Mouse (Mus musculus): Measurements from ENCODE around the gene Col4a6. TPM values are rescaled to one million over a fixed set of nuclear protein-coding genes. Genes with fewer than 3 reads are reported as not detected.

The Col4a6 gene
- polyA plus RNA-seq, 1 experiment from 2014 or later = 2.6 TPM

DNA sequence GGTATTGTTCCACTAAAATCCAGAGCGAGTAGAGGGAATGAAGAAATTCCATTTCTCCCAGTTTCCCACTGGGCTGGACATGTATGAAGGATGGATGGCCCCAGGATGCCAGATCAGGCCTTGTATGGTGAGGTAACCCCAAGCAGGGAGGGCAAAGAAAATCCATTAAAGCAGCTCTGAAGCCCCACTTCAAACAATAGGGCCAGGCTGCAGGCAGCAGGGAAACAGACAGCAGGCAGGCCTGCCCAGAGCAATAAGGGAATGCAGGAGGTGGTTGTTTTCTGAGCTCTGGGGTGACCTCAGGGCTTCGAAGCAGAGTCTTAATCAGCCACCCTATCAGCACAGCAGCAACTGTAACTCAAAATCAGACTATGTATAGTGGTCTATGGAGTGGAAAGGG lies 89.2 kb downstream of the Col4a6 start:
- 26% methylated on average over 2 of the region's 2 CpGs for WGBS
- Histone ChIP-seq H3K9me3 (no peaks in the 10 kb centered on the region), H3K4me2 (replicated peaks) (no peak overlapping the region), H3K4me3 (replicated peaks) (no peak overlapping the region), H3K27ac (no peak overlapping the region; the same call in 1 of the 2 replicates), H3K9ac (replicated peaks) (no peak overlapping the region), H3K4me1 (replicated peaks) (no peaks in the 10 kb centered on the region), H3K36me3 (no peaks in the 10 kb centered on the region), H3K27me3 (peaks cover 53% of the 10 kb centered on the region; the same call in 1 of the 2 replicates)
- peak; percentile 69 for ATAC-seq

DNA sequence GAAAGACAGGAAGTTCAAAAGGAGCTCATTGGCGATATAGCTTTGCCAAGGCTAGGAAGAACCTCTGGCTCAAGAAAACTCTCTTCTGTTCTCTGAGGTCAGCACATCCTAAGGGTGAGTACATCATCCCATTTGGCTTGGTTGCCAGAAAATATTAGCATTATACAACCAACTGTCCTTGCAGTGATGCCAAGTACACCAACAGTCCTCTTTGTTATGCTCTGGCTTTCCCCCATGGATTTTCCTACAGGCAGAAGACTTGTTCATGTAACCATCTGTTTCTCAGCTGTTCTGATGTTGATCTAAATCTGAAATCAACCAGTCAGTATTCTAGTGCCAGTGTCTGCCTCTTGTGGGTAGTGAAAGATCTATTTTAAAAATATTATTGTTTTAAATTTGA lies 103.6 kb downstream of the Col4a6 start:
- H3K9me3 ChIP-seq = no peaks in the 10 kb centered on the region
- no peak for ATAC-seq
- WGBS = 83% methylated on average over 1 of the region's 1 CpGs
- no peak overlapping the region for H3K4me2 ChIP-seq (replicated peaks)
- no peak overlapping the region for H3K27ac ChIP-seq
- no peak overlapping the region for H3K4me3 ChIP-seq (replicated peaks)
- H3K4me1 ChIP-seq (replicated peaks) = no peaks in the 10 kb centered on the region
- H3K27me3 ChIP-seq = peaks cover 22% of the 10 kb centered on the region; the same call in 1 of the 2 replicates
- H3K36me3 ChIP-seq = no peaks in the 10 kb centered on the region
- no peak overlapping the region for H3K9ac ChIP-seq (replicated peaks)

DNA sequence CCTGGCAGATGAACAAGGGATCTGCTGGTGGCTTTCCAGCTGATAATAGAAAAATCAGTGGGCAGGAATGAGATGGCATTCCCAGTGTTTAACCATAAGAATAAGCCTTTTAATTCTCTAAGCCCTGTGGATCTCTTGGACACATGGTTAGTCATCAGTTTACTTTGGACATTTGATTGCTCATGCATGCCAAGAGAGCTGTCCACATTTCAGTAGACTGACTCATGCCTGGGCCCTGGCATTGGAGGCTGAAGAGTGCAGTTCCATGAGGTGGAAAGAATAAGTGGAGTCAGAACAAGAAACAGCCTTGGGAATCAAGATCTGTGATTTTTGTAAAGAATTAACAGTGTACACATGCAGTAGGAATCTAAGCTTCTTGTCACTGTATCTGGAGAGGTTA lies 110.5 kb downstream of the Col4a6 start:
- ATAC-seq = no peak
- Histone ChIP-seq H3K27me3 (peaks cover 7% of the 10 kb centered on the region; the same call in 1 of the 2 replicates), H3K4me3 (replicated peaks) (no peak overlapping the region), H3K9ac (replicated peaks) (no peak overlapping the region), H3K27ac (no peak overlapping the region), H3K36me3 (no peaks in the 10 kb centered on the region), H3K4me2 (replicated peaks) (no peak overlapping the region), H3K4me1 (replicated peaks) (no peaks in the 10 kb centered on the region), H3K9me3 (no peaks in the 10 kb centered on the region)

DNA sequence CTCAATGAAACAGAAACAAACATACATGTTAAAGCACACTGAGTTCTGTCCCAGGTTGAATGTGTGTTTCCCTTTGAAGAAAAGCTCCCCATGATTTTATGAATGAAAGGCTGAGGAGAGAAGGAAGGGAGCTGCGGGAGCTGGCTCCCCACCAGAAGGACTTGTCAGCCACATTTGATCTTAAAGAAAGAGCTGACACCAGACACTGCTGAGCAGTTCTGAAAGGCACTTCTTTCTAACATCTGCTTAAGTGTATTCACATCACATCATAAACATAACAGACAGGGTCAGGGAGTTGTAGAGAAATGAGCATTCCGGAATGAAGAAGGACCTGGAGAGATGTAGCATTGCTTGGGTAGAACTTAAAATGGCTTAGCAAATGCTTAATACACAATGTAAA lies 132.5 kb downstream of the Col4a6 start:
- Histone ChIP-seq H3K4me1 (replicated peaks) (no peaks in the 10 kb centered on the region), H3K9ac (replicated peaks) (no peak overlapping the region), H3K27ac (no peak overlapping the region), H3K27me3 (peaks cover 9% of the 10 kb centered on the region; the same call in 1 of the 2 replicates), H3K36me3 (no peaks in the 10 kb centered on the region), H3K4me2 (replicated peaks) (no peak overlapping the region), H3K9me3 (no peaks in the 10 kb centered on the region), H3K4me3 (replicated peaks) (no peak overlapping the region)
- no peak for ATAC-seq
- WGBS = 62% methylated on average over 2 of the region's 2 CpGs

DNA sequence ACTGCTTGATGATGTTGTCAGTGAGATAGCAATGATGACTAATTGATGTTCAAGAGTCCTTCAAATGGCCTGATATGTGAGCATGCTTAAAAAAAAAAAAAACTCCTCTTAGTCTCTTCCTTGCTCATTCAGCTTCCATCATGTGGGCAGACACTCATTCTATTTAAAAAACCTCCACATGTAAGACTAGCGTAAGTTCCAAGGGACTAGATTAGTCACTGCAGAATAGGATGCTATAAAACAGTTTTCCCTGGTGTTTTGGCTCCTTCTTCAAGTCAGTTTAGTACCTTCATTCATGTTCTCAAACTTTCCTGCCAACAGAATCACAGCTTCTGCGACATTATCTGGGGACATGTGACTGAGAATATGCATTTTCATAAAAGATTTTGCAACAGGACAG lies 145.8 kb downstream of the Col4a6 start:
- Histone ChIP-seq H3K9me3 (no peaks in the 10 kb centered on the region), H3K9ac (replicated peaks) (no peak overlapping the region), H3K27ac (no peak overlapping the region), H3K4me1 (replicated peaks) (no peaks in the 10 kb centered on the region), H3K4me3 (replicated peaks) (no peak overlapping the region), H3K36me3 (no peaks in the 10 kb centered on the region), H3K27me3 (peaks cover 52% of the 10 kb centered on the region), H3K4me2 (replicated peaks) (no peak overlapping the region)
- 84% methylated on average over 2 of the region's 2 CpGs for WGBS
- no peak for ATAC-seq

DNA sequence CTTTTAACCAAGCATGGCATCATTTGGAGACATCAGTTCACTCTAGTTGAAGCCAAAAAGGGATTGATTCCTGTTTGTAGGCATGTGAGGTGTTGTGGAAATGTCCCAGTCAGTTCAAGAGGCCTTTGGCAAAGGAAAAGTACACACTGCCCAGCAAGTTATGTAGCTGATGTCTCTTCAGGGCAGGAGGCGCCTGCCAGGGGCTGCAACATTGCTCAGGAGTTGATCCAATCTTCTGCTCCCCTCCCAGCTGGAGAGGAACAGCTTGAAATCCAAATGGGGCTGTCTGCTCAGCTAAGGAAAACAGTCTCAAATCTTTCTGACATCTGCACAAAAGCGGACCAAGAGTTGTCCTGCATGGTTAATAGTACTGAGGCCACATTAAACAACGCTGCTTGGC lies 149.7 kb downstream of the Col4a6 start:
- 48% methylated on average over 3 of the region's 3 CpGs for WGBS
- Histone ChIP-seq H3K27me3 (peaks cover 64% of the 10 kb centered on the region), H3K4me1 (replicated peaks) (no peaks in the 10 kb centered on the region), H3K9ac (replicated peaks) (no peak overlapping the region), H3K36me3 (no peaks in the 10 kb centered on the region), H3K4me3 (replicated peaks) (no peak overlapping the region), H3K9me3 (no peaks in the 10 kb centered on the region), H3K27ac (no peak overlapping the region), H3K4me2 (replicated peaks) (no peak overlapping the region)
- no peak for ATAC-seq

DNA sequence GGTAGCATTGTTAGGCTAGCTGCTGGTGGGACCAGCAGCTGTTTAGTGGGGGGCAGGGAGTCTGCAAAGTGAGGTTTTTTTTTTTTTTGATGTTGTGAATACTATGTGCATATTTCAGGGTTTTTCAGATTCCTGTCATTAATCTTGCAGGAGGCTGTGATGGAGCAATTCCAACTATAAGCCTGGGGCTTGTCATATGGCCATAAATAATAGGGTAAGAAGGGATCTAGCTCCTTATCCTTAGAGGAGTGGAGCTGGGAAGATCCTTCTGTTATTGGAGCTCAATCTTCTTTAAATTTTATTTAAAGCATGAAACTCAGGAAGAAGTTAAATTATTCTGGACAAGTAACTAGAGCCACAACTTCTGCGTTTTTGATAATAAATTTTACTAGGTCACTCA lies 157.7 kb downstream of the Col4a6 start:
- peaks cover 19% of the 10 kb centered on the region for H3K27me3 ChIP-seq
- no peaks in the 10 kb centered on the region for H3K4me1 ChIP-seq (replicated peaks)
- H3K27ac ChIP-seq = no peak overlapping the region
- no peak for ATAC-seq
- H3K9me3 ChIP-seq = no peaks in the 10 kb centered on the region
- WGBS = 80% methylated on average over 1 of the region's 1 CpGs
- H3K36me3 ChIP-seq = no peaks in the 10 kb centered on the region
- H3K4me2 ChIP-seq (replicated peaks) = no peak overlapping the region
- no peak overlapping the region for H3K4me3 ChIP-seq (replicated peaks)
- H3K9ac ChIP-seq (replicated peaks) = no peak overlapping the region

DNA sequence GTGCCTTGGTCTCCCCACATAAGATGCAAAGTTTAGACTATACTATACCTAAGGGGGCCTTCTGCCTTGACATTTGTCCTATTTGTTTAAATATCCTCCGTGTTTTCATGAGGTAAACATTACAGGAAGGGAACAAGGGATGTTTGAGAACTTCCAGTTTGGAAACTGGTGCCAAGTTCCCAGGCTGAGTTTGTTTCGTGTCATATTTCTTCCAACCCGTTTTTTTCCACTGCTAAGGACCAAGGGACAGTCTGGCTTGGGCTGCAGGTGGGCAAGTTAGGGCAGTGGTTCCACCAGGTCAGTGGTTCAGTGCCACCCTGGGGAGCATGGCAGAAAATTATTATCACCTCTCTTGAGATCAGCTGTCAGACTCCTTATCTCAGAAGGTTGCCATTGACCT lies 158.1 kb downstream of the Col4a6 start:
- Histone ChIP-seq H3K27ac (no peak overlapping the region), H3K4me2 (replicated peaks) (no peak overlapping the region), H3K27me3 (peaks cover 20% of the 10 kb centered on the region), H3K36me3 (no peaks in the 10 kb centered on the region), H3K9me3 (no peaks in the 10 kb centered on the region), H3K4me1 (replicated peaks) (no peaks in the 10 kb centered on the region), H3K9ac (replicated peaks) (no peak overlapping the region), H3K4me3 (replicated peaks) (no peak overlapping the region)
- ATAC-seq = no peak
- 76% methylated on average over 3 of the region's 3 CpGs for WGBS

DNA sequence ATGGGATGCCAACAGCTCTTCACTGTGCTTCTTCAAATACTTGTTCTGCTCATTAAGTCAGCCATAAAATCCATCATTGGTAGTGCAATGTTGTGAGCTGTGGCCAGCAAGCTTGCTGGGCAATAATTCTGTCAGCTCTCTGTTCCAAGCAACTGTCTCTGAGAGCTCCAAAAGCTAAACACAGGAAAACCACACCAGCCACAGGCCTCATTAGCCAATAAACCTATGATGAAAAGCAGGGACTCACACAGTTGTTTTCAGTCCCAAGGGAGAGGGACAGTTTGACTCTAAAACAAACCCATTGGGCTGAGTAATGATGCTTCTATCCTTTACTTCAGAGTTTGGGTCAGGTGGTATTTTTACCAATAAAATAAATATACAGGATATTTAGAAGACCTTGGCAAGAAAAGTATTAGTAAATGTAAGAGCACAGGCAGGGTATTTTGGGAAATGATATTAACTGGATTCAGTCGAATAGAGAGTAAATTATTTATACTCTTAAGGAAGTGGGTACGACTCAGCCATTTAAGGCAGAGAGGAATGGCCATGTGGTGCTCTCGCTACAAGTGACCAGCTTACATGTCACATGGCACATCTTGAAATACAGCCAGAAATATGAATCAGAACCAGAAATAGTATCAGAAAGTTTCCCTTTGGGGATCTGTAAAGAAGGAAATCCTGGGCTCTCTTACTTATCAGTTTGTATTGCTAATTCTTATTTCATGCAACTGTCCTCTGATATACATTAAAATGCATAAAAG lies 181.0 kb downstream of the Col4a6 start:
- no peaks in the 10 kb centered on the region for H3K4me1 ChIP-seq (replicated peaks)
- no peak overlapping the region for H3K9ac ChIP-seq (replicated peaks)
- no peaks in the 10 kb centered on the region for H3K36me3 ChIP-seq
- H3K4me3 ChIP-seq (replicated peaks) = no peak overlapping the region
- no peak overlapping the region for H3K27ac ChIP-seq
- WGBS = 84% methylated on average over 3 of the region's 3 CpGs
- no peak for ATAC-seq
- peaks cover 34% of the 10 kb centered on the region; the same call in 1 of the 2 replicates for H3K27me3 ChIP-seq
- H3K9me3 ChIP-seq = no peaks in the 10 kb centered on the region
- H3K4me2 ChIP-seq (replicated peaks) = no peak overlapping the region

DNA sequence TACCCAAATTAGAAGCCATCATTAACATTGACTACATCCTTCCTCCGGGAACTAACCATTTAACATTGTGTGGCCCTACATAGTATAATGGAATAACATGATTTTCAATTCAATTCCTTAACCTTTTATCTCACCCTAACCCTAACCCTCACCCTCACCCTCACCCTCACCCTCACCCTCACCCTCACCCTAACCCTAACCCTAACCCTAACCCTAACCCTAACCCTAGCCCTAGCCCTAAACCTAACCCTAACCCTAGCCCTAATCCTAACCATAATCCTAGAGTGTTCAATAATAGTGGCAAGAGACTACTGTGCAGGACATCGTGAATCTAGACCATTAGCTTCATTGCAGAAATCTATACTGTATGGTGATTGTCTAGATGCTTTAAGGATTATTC lies 197.5 kb downstream of the Col4a6 start:
- no peak overlapping the region for H3K4me3 ChIP-seq (replicated peaks)
- no peaks in the 10 kb centered on the region for H3K36me3 ChIP-seq
- H3K9me3 ChIP-seq = no peaks in the 10 kb centered on the region
- H3K27ac ChIP-seq = no peak overlapping the region
- no peak for ATAC-seq
- H3K4me1 ChIP-seq (replicated peaks) = no peaks in the 10 kb centered on the region
- no peak overlapping the region for H3K9ac ChIP-seq (replicated peaks)
- H3K27me3 ChIP-seq = no peaks in the 10 kb centered on the region; the same call in 1 of the 2 replicates
- no peak overlapping the region for H3K4me2 ChIP-seq (replicated peaks)
- 92% methylated on average over 2 of the region's 2 CpGs for WGBS

DNA sequence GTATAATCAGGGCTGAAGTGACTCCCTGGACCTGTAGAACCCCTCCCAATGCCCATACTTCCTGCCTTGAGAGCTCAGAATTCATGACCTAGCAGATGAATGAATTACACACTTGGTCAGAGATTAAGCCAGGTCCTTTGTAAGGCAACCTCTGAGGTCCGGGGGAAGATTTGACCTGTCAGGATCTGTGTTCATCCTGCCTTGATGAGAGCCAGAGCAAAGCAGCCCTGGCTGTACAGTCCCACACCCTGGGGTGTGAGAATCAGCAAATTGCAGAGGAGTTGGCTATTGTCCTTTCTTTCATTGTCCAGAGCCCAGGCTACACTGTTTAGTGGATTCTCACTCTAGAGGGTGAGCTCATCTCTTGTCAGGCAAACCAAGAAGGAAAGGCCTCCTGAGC lies 207.9 kb downstream of the Col4a6 start:
- peaks cover 55% of the 10 kb centered on the region; the same call in 1 of the 2 replicates for H3K27me3 ChIP-seq

DNA sequence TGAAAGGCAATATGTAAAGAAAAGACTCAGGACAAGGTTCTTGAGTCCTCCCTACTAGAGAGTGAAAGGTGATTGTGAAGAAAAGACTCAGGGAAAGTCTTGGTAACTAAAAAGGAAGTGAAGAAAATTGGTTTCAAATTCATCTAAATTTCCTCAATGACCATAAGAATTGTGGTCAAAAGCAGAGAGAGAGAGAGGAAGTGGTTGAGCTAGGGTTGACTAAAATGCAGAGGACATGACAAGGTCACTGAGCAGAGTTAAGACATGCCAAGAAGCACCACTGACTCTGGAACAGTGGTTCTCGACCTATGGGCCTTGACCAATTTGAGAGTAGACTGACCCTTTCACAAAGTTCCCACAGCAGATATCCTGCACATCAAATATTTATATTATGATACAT lies 224.2 kb downstream of the Col4a6 start:
- ATAC-seq = no peak
- WGBS = 64% methylated on average over 1 of the region's 1 CpGs
- no peak overlapping the region for H3K4me3 ChIP-seq (replicated peaks)

More for the DNA sequence above, 207.9 kb downstream of the Col4a6 start:
- Histone ChIP-seq H3K4me2 (replicated peaks) (no peak overlapping the region), H3K4me3 (replicated peaks) (no peak overlapping the region), H3K36me3 (no peaks in the 10 kb centered on the region), H3K27ac (no peak overlapping the region), H3K9me3 (no peaks in the 10 kb centered on the region), H3K9ac (replicated peaks) (no peak overlapping the region), H3K4me1 (replicated peaks) (no peaks in the 10 kb centered on the region)
- 18% methylated on average over 1 of the region's 1 CpGs for WGBS
- ATAC-seq = no peak

More for the DNA sequence above, 224.2 kb downstream of the Col4a6 start:
- Histone ChIP-seq H3K36me3 (no peaks in the 10 kb centered on the region), H3K9me3 (no peaks in the 10 kb centered on the region), H3K4me2 (replicated peaks) (no peak overlapping the region), H3K9ac (replicated peaks) (no peak overlapping the region), H3K27me3 (peaks cover 8% of the 10 kb centered on the region), H3K27ac (no peak overlapping the region), H3K4me1 (replicated peaks) (no peaks in the 10 kb centered on the region)

Data from midbrain, embryonic 13.5 days (tissue).